Mouse (Mus musculus) B cell, adult 67 days (primary cell): ENCODE data around the gene Mob1b. TPM values are rescaled to one million over a fixed set of nuclear protein-coding genes. Genes with fewer than 3 reads are reported as not detected.

ENCODE experiments used
- total RNA-seq, 2 experiments: library from RNA; stranded (reverse); gene quantifications; 4 replicates each; pipeline ENCODE4 v1.2.4; 2023

Gene Mob1b
- total RNA-seq = 10 to 100 TPM; 19.7 to 23.5 TPM

GRCm38 (mm10) chr5:88720116-88721002 lies at the start of gene Mob1b:
Gene Mob1b, plus strand, starts transcription at chr5:88720855.

GRCm38 (mm10) chr5:88675443-88676387 lies 44.9 kb upstream of the Mob1b start, which contains the start of gene Grsf1:
Gene Grsf1, minus strand, starts transcription at chr5:88676171.

GRCm38 (mm10) chr5:88764987-88765481 lies 44.4 kb downstream of the Mob1b start, which contains the start of gene Dck:
Gene Dck, plus strand, starts transcription at chr5:88764996.

Other genes with a start within 250 kb of the Mob1b start
- not detected for gene Enam, start 232.9 kb upstream of the Mob1b start, total RNA-seq
- 10 to 100 TPM; 50.1 to 63.4 TPM for gene Jchain, start 193.0 kb upstream of the Mob1b start, total RNA-seq
- 10 to 100 TPM; 33.7 to 39.3 TPM for gene Utp3, start 166.4 kb upstream of the Mob1b start, total RNA-seq
- 10 to 100 TPM; 31.2 to 38.9 TPM for gene Rufy3, start 155.8 kb upstream of the Mob1b start, total RNA-seq
- 10 to 100 TPM; 54.7 to 56.4 TPM for gene Grsf1, start 44.7 kb upstream of the Mob1b start, total RNA-seq
- 10 to 100 TPM; 23.8 to 31.4 TPM for gene Dck, start 44.1 kb downstream of the Mob1b start, total RNA-seq
- gene Slc4a4, start 166.0 kb downstream of the Mob1b start, total RNA-seq = not detected